Mouse (Mus musculus) hindlimb bud, embryonic 11.5 days (tissue): ENCODE data around the gene Evi5.

Experiments
- DNase-seq: peaks from one replicate; pipeline ENCODE4 v3.0.0-alpha.2; 2012; ENCODE audit warnings: low read depth, low spot score; ENCODE audit errors: extremely low spot score

The Evi5 gene

DNA sequence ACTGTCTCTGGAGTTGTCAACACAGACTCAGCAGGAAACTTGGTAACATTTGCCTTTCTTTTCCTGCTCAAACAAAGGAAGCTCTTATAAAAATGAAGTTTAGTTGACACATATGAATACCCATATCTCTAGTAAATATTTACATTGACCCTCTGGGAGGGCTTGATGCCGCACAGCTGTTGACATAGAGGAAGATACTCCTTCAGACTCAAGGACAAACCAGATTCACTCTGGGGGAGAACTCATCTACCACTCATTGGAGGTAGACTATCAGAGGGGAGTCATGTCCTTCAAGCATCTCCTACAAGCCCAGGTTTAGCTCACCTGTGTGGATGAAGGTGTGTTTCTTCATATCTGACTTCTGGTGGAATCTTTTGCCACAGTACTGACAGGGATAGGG, 155.1 kb downstream of the Evi5 start:
- no peak for DNase-seq

DNA sequence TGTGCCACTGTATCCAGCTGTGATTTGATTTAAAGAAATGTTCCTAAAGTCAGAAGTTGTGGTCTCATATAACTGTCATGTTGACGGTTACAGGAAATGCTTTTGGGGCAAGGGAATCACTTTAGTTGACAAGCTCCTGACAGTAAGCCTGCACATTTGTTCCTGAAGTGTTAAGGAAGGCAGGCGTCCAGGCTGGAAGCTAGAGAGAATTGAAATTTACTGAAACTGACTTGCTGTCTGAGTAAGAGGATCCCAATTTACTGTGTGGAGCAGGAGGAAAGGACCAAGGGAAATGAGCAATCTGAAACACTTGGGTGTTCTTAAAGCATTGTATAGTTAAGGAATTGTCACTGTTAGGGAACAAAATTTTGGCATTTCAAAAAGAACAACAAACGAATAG, 155.7 kb downstream of the Evi5 start:
- no peak for DNase-seq

DNA sequence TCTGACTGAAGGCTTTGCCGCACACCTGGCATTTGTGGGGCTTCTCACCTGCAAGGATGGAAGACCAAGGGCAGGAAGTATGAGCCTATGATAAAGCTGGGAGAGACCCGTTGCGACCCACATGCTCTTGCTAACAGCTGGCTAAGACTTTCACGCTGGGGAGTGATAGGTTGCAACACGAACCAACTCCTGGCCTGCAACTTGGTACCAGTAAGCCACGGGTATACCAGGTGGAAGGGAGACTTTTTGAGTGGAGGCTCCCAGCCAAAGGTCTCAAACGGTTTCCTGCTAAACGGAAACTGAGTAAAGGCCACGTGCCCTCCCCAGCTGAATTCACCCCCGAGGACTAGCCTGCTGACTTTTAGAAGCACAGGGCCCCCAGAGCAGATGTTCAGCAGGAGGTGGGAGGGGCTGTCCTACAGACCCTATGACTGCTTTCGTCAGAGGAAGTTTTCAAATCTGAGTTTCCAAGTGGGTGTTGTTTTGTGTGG, 157.0 kb downstream of the Evi5 start:
- no peak for DNase-seq

DNA sequence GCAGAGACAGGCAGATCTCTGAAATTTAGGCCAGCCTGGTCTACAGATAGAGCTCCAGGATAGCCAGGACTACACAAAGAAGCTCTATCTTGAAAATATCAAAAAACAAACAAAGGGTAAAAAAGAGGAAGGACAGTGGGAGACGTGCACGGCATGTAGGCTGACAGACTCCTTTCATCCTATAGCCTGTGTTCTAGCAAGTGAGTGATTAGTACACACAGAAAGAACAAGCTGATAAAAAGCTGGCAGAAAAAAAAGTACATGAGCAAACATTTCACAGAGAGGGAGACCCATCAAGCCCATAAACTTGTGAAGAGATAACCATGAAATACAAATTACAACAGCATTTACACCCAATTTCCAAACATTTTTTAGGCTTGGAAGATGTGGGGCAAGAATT, 163.2 kb downstream of the Evi5 start:
- DNase-seq: no peak

DNA sequence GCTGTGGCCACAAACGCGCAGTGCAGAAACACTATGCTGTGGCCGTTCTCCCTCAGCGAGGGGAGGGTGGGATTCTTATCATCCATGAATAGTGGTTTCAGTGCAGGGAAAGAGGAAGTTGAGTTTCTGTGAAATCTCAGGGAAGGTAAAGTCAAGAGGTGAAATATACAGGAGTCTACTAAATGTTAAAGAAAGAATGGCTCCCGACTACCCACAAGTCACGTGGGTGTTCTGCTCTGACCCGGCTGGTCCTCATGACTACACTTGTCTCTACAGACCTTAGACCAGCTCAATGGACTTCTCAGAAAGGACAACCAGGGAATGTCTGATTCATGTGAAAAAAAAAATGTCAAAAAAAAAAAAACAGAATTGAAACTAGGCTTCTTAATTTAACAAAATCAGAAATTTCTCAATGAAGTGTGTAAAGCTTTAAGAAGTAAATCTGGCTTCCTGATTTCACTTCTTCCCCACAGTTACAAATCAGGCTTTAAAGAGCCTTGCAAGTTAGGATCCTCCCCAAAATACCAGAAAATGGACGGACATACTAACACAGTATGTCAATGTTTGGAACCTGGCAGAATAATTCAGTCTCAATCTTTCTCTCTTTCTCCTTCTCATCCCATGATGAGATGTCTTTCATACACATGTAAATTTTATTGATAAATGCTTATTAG, 166.6 kb downstream of the Evi5 start:
- DNase-seq: no peak

DNA sequence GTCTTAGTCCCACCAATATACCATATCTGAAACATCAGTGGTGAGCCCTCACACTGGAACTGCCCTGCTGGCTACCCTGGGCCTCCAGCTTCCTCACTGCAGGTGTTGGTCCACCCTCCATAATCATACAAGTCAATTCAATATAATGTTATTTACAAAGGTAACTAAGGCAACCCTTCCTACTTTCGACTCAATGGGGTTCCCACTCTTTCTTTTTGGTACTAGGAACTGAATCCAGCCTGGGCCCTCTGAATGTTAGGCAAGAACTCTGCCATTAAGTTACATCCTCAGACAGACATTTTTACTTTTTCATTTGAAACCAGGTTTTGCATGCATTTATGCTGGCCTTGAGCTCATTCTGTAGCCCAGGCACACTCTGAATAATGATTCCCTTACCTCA, 168.6 kb downstream of the Evi5 start:
- DNase-seq: no peak

DNA sequence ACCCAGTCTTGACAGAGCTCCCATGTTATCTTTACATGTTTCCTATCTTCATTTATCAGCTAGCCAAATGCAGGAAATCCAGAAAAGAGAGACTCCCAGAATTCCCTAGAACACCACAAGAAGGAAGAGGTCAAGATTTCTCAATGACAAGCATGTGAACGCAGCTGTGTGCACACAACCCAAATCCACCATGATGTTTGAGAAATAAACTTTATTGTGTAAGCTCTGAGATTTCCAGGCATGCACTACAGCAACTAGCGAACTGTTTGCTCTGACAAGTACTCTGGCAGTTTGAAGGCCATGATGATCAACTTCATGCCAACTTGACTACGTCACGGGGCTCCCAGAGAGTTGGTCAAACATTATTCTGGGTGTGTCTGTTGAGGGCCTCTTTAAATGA, 169.2 kb downstream of the Evi5 start:
- DNase-seq: no peak

DNA sequence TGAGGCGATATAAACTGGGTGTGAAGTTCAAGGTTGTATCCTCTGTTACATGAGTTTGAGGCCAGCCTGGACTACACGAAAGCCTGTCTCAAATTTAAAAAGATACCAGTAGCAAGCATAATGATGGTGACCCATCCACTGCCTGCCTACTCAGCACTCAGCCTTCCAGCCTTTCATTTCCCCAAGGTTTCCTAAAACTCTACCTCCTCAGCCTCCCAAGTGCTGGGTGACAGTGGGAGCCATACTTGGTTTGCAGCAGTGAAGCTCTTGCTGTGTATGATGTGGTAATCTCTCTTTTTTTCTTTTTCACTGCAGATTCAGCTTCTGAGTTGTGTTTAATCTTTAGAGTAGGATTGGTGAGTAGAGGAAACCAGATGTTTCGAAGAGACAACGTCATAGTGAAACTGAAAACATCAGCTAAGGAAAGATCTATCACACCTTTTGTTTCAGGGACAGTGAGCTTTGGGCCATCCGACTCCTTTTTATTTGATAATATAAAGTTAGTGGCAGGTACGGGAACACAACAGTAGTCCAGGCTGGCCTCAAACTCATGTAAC, 171.6 kb downstream of the Evi5 start:
- no peak for DNase-seq

DNA sequence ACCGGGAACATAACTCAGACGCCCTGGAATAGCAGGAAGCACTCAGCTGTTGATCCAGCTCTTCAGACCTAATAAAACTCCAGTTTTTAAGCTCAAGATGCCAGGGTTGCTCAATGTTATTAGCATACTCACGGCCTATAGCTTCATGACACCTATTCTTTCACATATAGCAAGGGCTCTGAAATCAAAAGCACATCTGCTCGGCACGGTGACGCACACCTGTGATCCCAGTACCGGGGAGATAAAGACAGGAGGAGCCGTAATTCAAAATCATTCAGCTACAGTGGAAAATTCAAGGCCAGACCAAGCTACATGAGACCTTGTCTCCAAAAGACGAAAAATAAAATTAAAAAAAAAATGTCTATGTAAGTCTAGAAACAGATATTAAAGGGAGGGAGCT, 173.2 kb downstream of the Evi5 start:
- no peak for DNase-seq

DNA sequence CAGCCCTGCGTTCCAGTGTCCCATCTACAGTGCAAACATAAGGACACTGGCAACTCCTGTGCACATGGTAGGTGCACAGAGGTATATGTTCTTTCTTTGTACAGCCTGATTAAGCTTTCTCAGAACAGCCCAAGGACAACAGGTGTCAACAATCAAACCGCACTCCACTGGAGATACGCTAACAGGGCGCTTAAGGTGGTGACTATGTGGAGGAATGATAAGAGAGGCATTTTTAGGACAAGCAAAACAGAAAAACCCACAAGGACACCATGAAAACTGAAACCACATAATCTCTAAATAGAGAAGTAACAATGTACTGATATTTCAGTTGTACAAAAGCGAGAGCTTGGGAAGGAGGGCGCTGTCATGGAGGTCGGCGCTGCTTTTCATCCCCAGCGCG, 174.0 kb downstream of the Evi5 start:
- no peak for DNase-seq

DNA sequence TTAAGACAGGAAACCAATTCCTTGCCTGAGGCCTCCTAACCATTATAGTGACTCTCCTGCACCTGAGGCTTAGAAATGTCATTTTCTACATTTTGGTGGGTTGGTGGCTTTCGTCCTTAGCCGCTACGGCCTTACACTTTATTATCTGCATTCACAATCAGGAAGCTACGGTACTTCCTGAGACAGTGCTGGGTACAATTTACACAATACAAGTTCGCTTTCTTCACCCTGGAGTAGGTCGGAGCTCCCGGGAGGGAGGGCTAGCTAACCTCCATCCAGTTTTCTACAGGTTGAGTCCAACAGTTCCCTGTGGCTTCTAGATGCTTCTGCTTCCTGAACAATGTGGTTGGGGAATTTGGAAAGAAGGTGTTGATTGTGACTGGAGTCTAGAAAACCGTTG, 176.0 kb downstream of the Evi5 start:
- no peak for DNase-seq

DNA sequence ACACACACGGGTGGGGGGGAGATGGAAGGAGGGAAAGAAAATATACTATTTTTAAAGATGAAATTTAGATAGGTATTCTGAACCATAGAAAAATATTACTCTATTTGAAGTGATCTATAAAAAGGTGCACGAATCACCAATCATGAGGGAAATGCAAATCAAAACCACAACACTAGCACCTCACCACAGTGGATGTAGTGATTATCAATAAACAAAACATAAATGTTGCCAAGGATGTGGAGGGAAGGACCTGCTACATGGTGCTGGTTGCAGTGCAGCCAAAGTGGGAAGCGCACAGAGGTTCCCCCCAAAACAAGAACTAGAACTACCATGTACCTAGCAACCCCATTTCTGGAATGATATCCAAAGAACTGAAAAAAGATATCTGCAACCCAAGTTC, 179.9 kb downstream of the Evi5 start:
- no peak for DNase-seq
